Mouse (Mus musculus) gastrocnemius, postnatal 4 days (tissue): ENCODE results near the gene Abcb11. TPM values are rescaled to one million over a fixed set of nuclear protein-coding genes. Genes with fewer than 3 reads are reported as not detected.
"Not testable (repeated sequence)": the region's sequence is repeated elsewhere in the genome, so short reads cannot be mapped to it uniquely, and the experiment has no call there.

Experiments used
- DNase-seq, 2 experiments: peaks; one replicate each; pipeline ENCODE4 v3.0.0; 2021 to 2022; ENCODE audit warnings: low spot score in 2 of 2, mixed read lengths in 2 of 2
- long read RNA-seq, 2 experiments: library from polyadenylated mRNA; stranded (forward); transcript quantifications; one replicate each; pipeline ENCODE4 v2.0.0; 2021
- total RNA-seq, 2 experiments: library from RNA; stranded (reverse); gene quantifications; 2 replicates each; pipeline ENCODE4 v1.2.3; 2021

Abcb11 gene
- under 1 TPM in 1 of 2 experiments, not detected in 1; 0.23 TPM for total RNA-seq
- long read RNA-seq, experiment 1: 0 reads
- long read RNA-seq, experiment 2: 0 reads

- no peak for DNase-seq
Observed at GRCm38 (mm10) chr2:69342496-69343221, at the start of gene Abcb11. Abcb11 (minus strand) TSS chr2:69342616.

- DNase-seq: no peak
Observed at GRCm38 (mm10) chr2:69386118-69386871, 43.9 kb upstream of the Abcb11 start.

- no peak for DNase-seq
Observed at GRCm38 (mm10) chr2:69382838-69383237, 40.4 kb upstream of the Abcb11 start.

GRCm38 (mm10) chr2:69381740-69382139 is 39.3 kb upstream of the Abcb11 start:
- no peak for DNase-seq

- no peak for DNase-seq
Observed at GRCm38 (mm10) chr2:69380281-69380680, 37.9 kb upstream of the Abcb11 start, which contains the start of gene Dhrs9. Dhrs9 (plus strand) TSS chr2:69380445.

- DNase-seq: no peak
Observed at GRCm38 (mm10) chr2:69379801-69380200, 37.4 kb upstream of the Abcb11 start.

- DNase-seq: no peak
Observed at GRCm38 (mm10) chr2:69376780-69377179, 34.4 kb upstream of the Abcb11 start.

GRCm38 (mm10) chr2:69365275-69365674 is 22.9 kb upstream of the Abcb11 start:
- no peak for DNase-seq

GRCm38 (mm10) chr2:69364831-69365230 is 22.4 kb upstream of the Abcb11 start:
- DNase-seq: no peak

GRCm38 (mm10) chr2:69355402-69355801 is 13.0 kb upstream of the Abcb11 start:
- DNase-seq: not testable (repeated sequence)

GRCm38 (mm10) chr2:69341506-69341905 is 910 bp downstream of the Abcb11 start:
- no peak for DNase-seq

- DNase-seq: not testable (repeated sequence)
Observed at GRCm38 (mm10) chr2:69331523-69331922, 10.9 kb downstream of the Abcb11 start.

- DNase-seq: no peak
Observed at GRCm38 (mm10) chr2:69328509-69329163, 13.8 kb downstream of the Abcb11 start.

- no peak for DNase-seq
Observed at GRCm38 (mm10) chr2:69324881-69325660, 17.3 kb downstream of the Abcb11 start.

- DNase-seq: no peak
Observed at GRCm38 (mm10) chr2:69323018-69323417, 19.4 kb downstream of the Abcb11 start.

- DNase-seq: no peak
Observed at GRCm38 (mm10) chr2:69321457-69321856, 21.0 kb downstream of the Abcb11 start.

GRCm38 (mm10) chr2:69311337-69311736 is 31.1 kb downstream of the Abcb11 start:
- no peak for DNase-seq

- DNase-seq: no peak
Observed at GRCm38 (mm10) chr2:69308136-69308535, 34.3 kb downstream of the Abcb11 start.

GRCm38 (mm10) chr2:69300568-69300967 is 41.8 kb downstream of the Abcb11 start:
- DNase-seq: not testable (repeated sequence)

- no peak for DNase-seq
Observed at GRCm38 (mm10) chr2:69294508-69294907, 47.9 kb downstream of the Abcb11 start.

GRCm38 (mm10) chr2:69288989-69289388 is 53.4 kb downstream of the Abcb11 start:
- DNase-seq: no peak
